Mouse (Mus musculus) left cerebral cortex, postnatal 25 days (tissue): Measurements from ENCODE around the gene Cbln4. TPM values are rescaled to one million over a fixed set of nuclear protein-coding genes. Genes with fewer than 3 reads are reported as not detected.

Source experiments
- DNase-seq, 2 experiments: peaks; one replicate each; pipeline ENCODE4 v3.0.0; 2022; ENCODE audit warnings: low spot score in 2 of 2, mixed read lengths in 1 of 2
- intact Hi-C: fragments of 180-260 bp; cut with DNase I; formaldehyde crosslinking; loops from one replicate; pipeline ENCODE4 v1.15.1; 2025
- total RNA-seq, 2 experiments: library from RNA; stranded (reverse); gene quantifications; 2 replicates each; pipeline ENCODE4 v1.2.3; 2021

Gene Cbln4
- total RNA-seq, 2 experiments from 2014 or later, result 15.6 to 27.7 TPM

- intact Hi-C loops, result no loop called here
- DNase-seq, result no peak
Measured at GRCm38 (mm10) chr2:171986686-171987085, 56.6 kb downstream of the Cbln4 start.

Other genes starting within 250 kb of the Cbln4 start
- gene Mc3r, start 205.0 kb upstream of the Cbln4 start, total RNA-seq, result under 1 TPM; 0.21 to 0.25 TPM